Mouse (Mus musculus) ES-E14 (cell line): ENCODE measurements at regions not wholly inside any gene's neighbourhood (a gene's known extent, or its start where the extent isn't known, plus 50 kb on each side); places are given as distances from the start of the nearest gene placed in this dataset.
"Not testable (repeated sequence)": the region's sequence is repeated elsewhere in the genome, so short reads cannot be mapped to it uniquely, and the experiment has no call there.

Source experiments
- DNase-seq: peaks from one replicate; pipeline ENCODE4 v3.0.0-alpha.2; 2013; ENCODE audit warnings: low read depth, low spot score
- H3K27ac ChIP-seq: 2 replicates; pipeline ENCODE4 v1.5.1; 2012; ENCODE audit warnings: low read depth, mild to moderate bottlenecking, low read length, moderate library complexity, mixed read lengths; ENCODE audit not compliant: poor library complexity, insufficient read depth, severe bottlenecking
- H3K36me3 ChIP-seq: 2 replicates; pipeline ENCODE4 v1.6.1; 2012; ENCODE audit warnings: mild to moderate bottlenecking, low read length, moderate library complexity, mixed read lengths; ENCODE audit not compliant: control insufficient read depth, poor library complexity, insufficient read depth, severe bottlenecking
- H3K4me1 ChIP-seq, 2 experiments: fragments of 150-350 bp in 1 of 2; sonication (generic) in 1 of 2; 2 replicates each; pipeline ENCODE4 v1.6.1; 2012; ENCODE audit warnings: low read length in 2 of 2, mild to moderate bottlenecking in 1 of 2, mixed read lengths in 1 of 2; ENCODE audit not compliant: control insufficient read depth in 2 of 2, insufficient read depth in 2 of 2, poor library complexity in 1 of 2
- H3K4me3 ChIP-seq, 2 experiments: fragments of 150-350 bp in 1 of 2; sonication (generic) in 1 of 2; 2 replicates each; pipeline ENCODE4 v1.5.1; 2012; ENCODE audit warnings: low read length in 2 of 2, low read depth in 1 of 2, mild to moderate bottlenecking in 1 of 2, mixed read lengths in 1 of 2; ENCODE audit not compliant: insufficient read depth in 1 of 2, poor library complexity in 1 of 2, severe bottlenecking in 1 of 2
- H3K9ac ChIP-seq: 2 replicates; pipeline ENCODE4 v1.6.1; 2012; ENCODE audit warnings: low read depth, mild to moderate bottlenecking, low read length, mixed read lengths; ENCODE audit not compliant: poor library complexity, insufficient read depth, severe bottlenecking
- H3K9me3 ChIP-seq: fragments of 150-350 bp; sonication (generic); 2 replicates; pipeline ENCODE4 v1.6.1; 2012; ENCODE audit warnings: low read depth, mild to moderate bottlenecking, low read length; ENCODE audit not compliant: control insufficient read depth, insufficient read depth
- CHD2 ChIP-seq: IDR thresholded peaks from 2 replicates; pipeline ENCODE4 v1.6.1; 2014; ENCODE audit warnings: mild to moderate bottlenecking, low read depth, low read length, inconsistent platforms
- HCFC1 ChIP-seq: IDR thresholded peaks from 2 replicates; pipeline ENCODE4 v1.6.1; 2012; ENCODE audit warnings: low read length, inconsistent platforms, borderline replicate concordance; ENCODE audit not compliant: insufficient read depth
- MAFK ChIP-seq: IDR thresholded peaks from 2 replicates; pipeline ENCODE4 v1.6.1; 2014; ENCODE audit warnings: mild to moderate bottlenecking, low read depth, low read length, inconsistent platforms; ENCODE audit not compliant: insufficient read depth
- ZC3H11A ChIP-seq: IDR thresholded peaks from 2 replicates; pipeline ENCODE4 v1.6.1; 2012; ENCODE audit warnings: low read depth, mild to moderate bottlenecking, inconsistent platforms, low read length, borderline replicate concordance
- ZNF384 ChIP-seq: IDR thresholded peaks from 2 replicates; pipeline ENCODE4 v1.6.1; 2012; ENCODE audit warnings: low read depth, low read length, inconsistent platforms
- in situ Hi-C, 2 experiments: fragments of 600-800 bp; cut with MboI; formaldehyde crosslinking; loops; one replicate each; pipeline ENCODE4 v1.15.1; 2025; ENCODE audit warnings: low sequenced_read_pairs in 2 of 2, inconsistent platforms in 1 of 2; ENCODE audit not compliant: unreplicated experiment in 2 of 2

- in situ Hi-C loops: no loop called here
- Histone ChIP-seq H3K9ac (peak overlapping the region; percentile 54; the same call in 1 of the 2 replicates), H3K4me1 (peaks cover 16 to 33% of the 10 kb centered on the region in 2 experiments), H3K36me3 (no peaks in the 10 kb centered on the region), H3K27ac (peak overlapping the region; percentile 91), H3K4me3 (peak overlapping the region in 1 of 2 experiments; percentile 30; a peak in 2 of 4 replicates), H3K9me3 (no peaks in the 10 kb centered on the region)
- no peak for DNase-seq
- TF ChIP-seq ZC3H11A: no peak
- TF ChIP-seq CHD2: 0 out of 2 replicates have a peak, but pooled peaks have one; percentile 17
Measured at GRCm38 (mm10) chr5:64701219-64701779, 101.9 kb upstream of the Klf3 start.

GRCm38 (mm10) chr5:64701780-64702231 is 101.4 kb upstream of the Klf3 start:
- peak; percentile 40 for DNase-seq
- H3K4me1 ChIP-seq: peaks cover 16 to 36% of the 10 kb centered on the region in 2 experiments
- H3K9me3 ChIP-seq: no peaks in the 10 kb centered on the region
- H3K36me3 ChIP-seq: no peaks in the 10 kb centered on the region
- in situ Hi-C loops: no loop called here
- no peak for TF ChIP-seq CHD2
- peak overlapping the region in 1 of 2 experiments; percentile 30; a peak in 1 of 4 replicates for H3K4me3 ChIP-seq
- peak overlapping the region; percentile 91 for H3K27ac ChIP-seq
- peak overlapping the region; percentile 31; the same call in 1 of the 2 replicates for H3K9ac ChIP-seq

GRCm38 (mm10) chr5:64702404-64702803 is 100.8 kb upstream of the Klf3 start:
- H3K4me3 ChIP-seq, in situ Hi-C loops, H3K9me3 ChIP-seq, H3K36me3 ChIP-seq, DNase-seq, H3K9ac ChIP-seq: not testable (repeated sequence)
- peak overlapping the region; percentile 91; the same call in 1 of the 2 replicates for H3K27ac ChIP-seq
- H3K4me1 ChIP-seq: peaks cover 16 to 39% of the 10 kb centered on the region in 2 experiments
- TF ChIP-seq ZNF384: peak; percentile 90

GRCm38 (mm10) chr5:64703091-64703872 is 99.9 kb upstream of the Klf3 start:
- no peak overlapping the region for H3K4me3 ChIP-seq
- DNase-seq: peak; percentile 47
- H3K36me3 ChIP-seq: no peaks in the 10 kb centered on the region
- peaks cover 16 to 40% of the 10 kb centered on the region in 2 experiments for H3K4me1 ChIP-seq
- H3K9me3 ChIP-seq: no peaks in the 10 kb centered on the region
- no peak for TF ChIP-seq ZNF384
- TF ChIP-seq HCFC1: no peak
- no peak for TF ChIP-seq MAFK
- TF ChIP-seq CHD2: no peak
- TF ChIP-seq ZC3H11A: no peak
- no peak overlapping the region for H3K9ac ChIP-seq
- no peak overlapping the region for H3K27ac ChIP-seq
- in situ Hi-C loops: no loop called here

- no peak overlapping the region for H3K4me3 ChIP-seq
- H3K9ac ChIP-seq: no peak overlapping the region
- DNase-seq: no peak
- H3K27ac ChIP-seq: no peak overlapping the region
- H3K36me3 ChIP-seq: no peaks in the 10 kb centered on the region
- H3K9me3 ChIP-seq: no peaks in the 10 kb centered on the region
- H3K4me1 ChIP-seq: peaks cover 17 to 38% of the 10 kb centered on the region in 2 experiments
- TF ChIP-seq MAFK: no peak
- no peak for TF ChIP-seq CHD2
- TF ChIP-seq ZC3H11A: no peak
- no peak for TF ChIP-seq ZNF384
- no peak for TF ChIP-seq HCFC1
- in situ Hi-C loops: no loop called here
Measured at GRCm38 (mm10) chr5:64704144-64704543, 99.0 kb upstream of the Klf3 start.
